Mouse (Mus musculus) myocyte (in vitro differentiated cells): ENCODE measurements at regions not wholly inside any gene's neighbourhood (a gene's known extent, or its start where the extent isn't known, plus 50 kb on each side); places are given as distances from the start of the nearest gene placed in this dataset.

Source experiments
- CEBPB ChIP-seq: IDR thresholded peaks from 2 replicates; pipeline ENCODE4 v1.6.1; 2011; ENCODE audit warnings: mild to moderate bottlenecking, moderate library complexity; ENCODE audit not compliant: poor library complexity, insufficient read depth, severe bottlenecking
- MYOD1 ChIP-seq, 3 experiments: IDR thresholded peaks; one replicate each; pipeline ENCODE4 v1.6.1; 2011; ENCODE audit warnings: control low read depth in 2 of 3, low read depth in 2 of 3, mild to moderate bottlenecking in 2 of 3, moderate library complexity in 1 of 3; ENCODE audit not compliant: insufficient read length in 2 of 3, control insufficient read depth in 1 of 3
- USF1 ChIP-seq: IDR thresholded peaks from one replicate; pipeline ENCODE4 v1.6.1; 2011; ENCODE audit warnings: low read depth, mild to moderate bottlenecking, control low read depth, moderate library complexity

DNA sequence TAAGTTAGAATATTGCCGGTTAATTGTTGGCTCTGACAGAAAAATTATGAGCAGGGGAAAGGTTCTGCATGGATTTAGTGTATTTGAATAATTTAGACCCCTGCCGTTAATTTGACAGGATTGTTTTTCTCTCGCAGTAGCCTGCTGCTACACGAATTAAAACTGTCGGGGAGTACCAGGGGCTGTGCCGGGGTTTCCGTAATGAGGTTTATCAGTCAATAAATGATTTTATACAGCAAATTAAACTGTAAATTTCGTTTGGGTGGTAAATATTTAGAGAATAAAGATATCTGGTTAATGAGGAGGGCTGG lies 339.8 kb upstream of the Dynlrb2 start:
- TF ChIP-seq USF1: no peak
- TF ChIP-seq CEBPB: no peak
- TF ChIP-seq MYOD1 (IDR thresholded peaks at IDR 0.05; ENCODE audit: control insufficient read depth in 1 of 3, insufficient read length in 2 of 3, low read depth in 2 of 3): no peak
